Mouse (Mus musculus) right cerebral cortex, adult 18-20 months (tissue): ENCODE measurements around the gene Avl9.

Experiments used
- DNase-seq: peaks from one replicate; pipeline ENCODE4 v3.0.0; 2022; ENCODE audit warnings: mixed read lengths

Gene Avl9

DNA sequence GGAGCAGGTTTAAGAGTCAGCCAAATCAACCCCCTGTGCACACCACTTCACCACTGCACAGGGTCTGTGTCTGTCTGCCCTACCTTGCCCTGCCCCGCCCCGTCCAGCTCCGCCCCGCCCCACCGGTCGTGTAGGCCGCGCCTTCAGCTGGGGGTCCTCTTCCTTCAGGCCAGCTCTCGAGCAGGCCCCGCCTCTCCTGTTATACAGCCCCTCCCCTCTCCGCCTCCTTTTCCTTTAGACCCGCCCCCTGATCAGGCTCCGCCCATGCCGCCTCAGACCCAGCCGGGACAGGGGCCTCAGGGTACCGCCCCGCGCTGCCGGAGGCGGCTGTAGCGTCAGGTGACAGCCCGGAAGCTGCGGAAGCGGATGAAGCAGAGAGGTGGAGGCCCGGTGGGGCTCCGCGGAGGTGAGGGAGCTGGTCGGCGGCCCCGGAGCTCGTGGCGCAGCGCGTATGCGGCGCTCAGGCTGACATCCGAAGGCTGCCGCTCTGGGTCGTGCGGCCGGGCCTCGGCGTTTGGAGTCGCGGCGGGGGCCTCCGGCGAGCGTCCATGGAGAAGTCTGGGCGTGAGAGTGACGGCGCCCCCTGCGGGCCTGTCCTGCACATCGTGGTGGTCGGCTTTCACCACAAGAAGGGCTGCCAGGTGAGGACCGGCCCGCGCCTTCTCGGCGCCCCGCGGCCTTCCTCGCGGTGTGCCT is at the start of gene Avl9:
TSS of gene Avl9 (plus strand) at position 326 of the 696 bp plus-strand sequence.
- peak; percentile 97 for DNase-seq

DNA sequence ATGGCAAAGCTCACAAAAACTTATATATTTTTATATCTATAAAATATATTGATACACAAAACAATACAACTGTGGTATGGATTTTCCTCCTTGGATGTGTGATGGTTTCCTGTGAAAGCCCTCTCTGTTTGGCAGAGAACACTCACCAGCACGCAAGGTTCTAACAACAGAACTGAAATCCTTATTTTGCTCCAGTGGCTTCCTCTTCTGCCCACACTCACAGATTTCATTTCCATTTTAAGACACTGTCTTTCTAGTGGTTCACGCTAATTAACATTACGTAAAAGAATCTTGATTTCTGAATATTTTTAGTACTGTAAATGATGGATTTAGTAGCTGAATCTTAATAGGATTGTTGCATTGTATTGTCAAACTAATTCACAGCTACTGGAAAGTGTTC is 26.5 kb upstream of the Avl9 start:
- DNase-seq = no peak

DNA sequence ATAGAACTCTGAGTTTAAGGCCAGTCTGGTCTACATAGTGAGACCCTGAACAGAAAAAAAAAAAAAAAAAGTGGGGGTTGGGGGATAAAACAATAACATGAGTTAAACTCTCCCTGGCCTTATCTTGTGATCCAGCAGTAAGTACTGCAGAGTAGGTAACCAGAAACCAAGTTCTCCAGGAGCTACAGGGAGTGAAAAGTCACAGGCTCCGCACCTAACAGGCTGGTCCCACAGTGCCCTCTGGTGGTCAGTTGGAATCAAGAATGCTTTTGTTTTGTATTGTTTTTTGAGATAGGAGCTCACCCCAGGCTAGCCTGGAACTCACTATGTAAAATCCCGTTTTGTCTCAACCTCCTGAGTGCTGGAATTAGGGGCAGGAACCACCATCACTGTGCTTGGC is 23.5 kb upstream of the Avl9 start:
- DNase-seq = peak; percentile 74

DNA sequence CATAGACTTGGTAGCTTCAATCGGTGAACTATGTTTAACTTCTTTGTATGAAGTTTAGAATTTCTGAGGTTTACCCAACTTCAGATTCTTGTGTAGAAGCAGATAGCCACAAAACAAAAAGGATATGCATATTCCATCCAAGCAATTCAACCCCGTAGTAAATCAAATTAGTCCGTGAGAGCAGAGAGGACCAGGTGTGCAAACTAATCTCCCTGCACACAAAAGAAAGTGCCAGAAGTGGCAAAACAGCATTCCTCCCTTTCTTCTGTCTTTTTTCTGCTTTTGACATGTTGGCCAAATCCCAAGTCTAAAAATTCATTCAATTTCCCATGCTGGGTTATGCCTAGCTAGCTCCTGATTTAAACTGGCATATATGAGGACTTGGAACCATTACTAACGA is 22.3 kb upstream of the Avl9 start:
- DNase-seq = no peak

DNA sequence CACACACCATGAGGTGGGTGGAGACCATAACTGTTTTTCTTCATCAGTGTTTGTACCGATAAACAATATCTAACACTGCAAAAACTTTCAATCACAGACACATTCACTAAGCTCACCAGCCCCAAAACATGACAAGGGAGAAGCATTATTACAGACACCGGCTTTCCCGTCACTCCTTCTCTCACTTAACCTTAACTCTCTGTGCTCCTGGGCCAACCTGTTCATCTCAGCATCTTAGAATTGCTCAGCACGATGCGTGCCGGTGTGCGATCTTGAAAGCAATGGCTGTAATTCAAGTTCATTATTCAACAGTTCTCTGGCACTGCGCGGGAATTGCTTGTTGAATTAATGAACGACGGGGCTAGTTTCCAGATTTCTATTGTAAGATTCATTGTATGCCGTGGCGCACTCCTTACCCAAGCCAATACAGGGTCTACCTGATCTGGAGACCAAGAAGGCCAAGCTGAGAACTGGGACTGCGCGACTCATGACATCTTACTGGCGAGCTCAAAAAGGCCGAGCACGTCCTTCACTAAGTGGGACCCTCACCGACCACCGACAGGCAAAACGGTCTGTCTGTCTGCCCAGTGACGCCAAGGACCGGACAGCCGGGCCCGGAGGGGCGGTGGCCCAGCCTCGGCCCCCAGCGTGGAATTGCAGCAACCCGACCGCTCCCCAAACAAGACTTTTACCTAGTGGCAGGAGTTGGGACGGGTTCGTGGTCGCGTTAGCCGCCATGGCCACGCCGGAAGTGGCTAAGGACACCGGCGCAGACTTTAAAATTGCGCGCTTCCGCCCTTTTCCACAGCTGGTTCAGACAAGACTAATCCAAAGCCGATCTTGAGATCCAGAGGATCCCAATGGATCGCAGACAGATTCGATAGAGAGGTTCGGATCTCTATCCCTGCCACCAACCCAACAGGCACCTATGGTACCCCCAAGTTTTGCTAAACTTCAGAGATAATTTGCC is 10.5 kb upstream of the Avl9 start, which contains the start of gene Lsm5:
TSS of gene Lsm5 (minus strand) at position 780 of the 970 bp plus-strand sequence.
- DNase-seq = peak; percentile 87

DNA sequence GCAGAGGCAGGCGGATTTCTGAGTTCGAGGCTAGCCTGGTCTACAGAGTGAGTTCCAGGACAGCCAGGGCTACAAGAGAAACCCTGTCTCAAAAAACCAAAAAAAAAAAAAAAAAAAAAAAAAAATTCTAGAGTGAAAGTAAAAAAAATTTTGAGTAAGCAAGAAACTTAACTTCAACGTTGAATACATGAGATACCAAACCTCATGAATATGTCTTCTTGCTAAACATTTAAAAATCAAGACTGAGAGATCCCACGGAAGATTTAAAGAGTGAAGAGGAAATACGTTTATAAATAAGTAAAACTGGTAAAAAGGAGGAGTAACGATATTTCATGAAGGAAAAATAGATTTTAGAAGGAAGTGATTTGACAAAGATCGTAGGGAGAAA is 519 bp upstream of the Avl9 start:
- no peak for DNase-seq

DNA sequence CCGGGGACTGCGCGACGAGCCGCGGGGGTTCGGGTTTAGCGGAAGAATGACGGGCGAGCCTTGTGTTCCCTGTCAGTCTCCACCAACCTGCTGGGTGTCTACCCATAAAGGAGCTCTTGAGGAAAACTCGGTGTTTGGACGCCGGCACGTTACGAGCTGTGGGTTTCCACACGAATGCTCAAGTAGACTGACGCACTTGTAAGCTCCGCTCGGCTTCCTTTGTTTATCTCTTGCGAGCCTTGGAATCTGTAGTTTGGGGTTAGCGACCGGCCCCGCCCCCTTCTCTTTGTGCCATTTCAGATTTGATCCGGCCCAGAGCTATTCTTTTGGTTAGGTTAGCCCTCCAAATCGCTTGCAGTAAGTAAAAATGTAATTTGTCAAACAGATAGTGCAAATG is 569 bp downstream of the Avl9 start:
- no peak for DNase-seq

DNA sequence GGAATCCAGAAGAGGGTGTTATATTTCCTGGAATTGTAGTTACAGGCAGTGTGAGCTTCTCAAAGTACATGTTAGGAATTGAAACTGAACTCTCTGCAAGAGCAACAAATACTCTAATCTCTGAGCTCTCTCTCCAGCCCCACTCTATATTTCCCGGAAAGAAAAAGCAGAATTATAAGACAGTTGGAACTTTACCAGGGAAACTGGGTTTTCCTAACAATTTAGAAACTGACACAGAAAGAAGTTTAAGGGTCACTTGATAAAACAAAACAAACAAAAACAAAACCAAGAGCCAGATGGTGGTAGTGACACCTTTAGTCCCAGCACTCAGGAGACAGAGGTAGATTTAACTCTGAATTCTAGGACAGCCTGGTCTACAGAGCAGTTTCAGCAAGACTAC is 4.4 kb downstream of the Avl9 start:
- no peak for DNase-seq

DNA sequence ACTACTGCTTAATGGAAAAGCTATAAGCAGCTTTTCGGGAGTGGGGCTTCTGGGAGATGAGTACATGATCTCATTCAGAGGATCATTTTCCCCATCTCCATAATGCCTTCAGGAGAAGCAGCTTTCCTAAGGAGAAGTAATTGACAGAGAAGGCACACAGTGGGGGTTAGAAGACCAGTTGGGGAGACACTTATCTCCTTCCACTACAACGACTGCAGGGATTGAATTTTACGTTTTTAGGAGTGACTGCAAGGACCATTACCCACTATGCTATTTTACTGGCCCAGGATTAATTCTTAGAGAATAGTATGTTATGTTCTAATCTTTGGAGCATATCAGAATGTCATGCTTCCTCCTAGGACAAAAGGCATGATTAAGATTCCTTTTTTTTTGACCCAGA is 6.2 kb downstream of the Avl9 start:
- DNase-seq = no peak

DNA sequence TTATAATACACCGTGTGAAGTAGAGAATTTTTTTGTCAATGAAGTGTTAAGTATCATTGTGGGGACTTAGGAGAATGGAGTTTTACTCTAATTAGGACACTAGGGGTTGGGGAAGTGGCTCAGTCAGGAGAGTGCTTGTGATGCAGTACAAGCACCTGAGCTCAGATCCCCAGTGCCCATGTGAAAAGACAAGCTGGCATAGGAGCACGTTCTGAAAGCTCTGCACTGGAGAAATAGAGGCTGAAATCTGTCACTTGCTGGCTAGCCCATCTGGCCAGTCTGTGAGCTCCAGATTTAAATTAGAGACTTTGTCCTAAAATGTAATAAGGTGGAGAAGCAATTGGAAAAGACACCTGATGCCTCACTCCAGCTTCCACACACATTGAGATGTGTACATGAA is 17.8 kb downstream of the Avl9 start:
- DNase-seq = peak; percentile 7

DNA sequence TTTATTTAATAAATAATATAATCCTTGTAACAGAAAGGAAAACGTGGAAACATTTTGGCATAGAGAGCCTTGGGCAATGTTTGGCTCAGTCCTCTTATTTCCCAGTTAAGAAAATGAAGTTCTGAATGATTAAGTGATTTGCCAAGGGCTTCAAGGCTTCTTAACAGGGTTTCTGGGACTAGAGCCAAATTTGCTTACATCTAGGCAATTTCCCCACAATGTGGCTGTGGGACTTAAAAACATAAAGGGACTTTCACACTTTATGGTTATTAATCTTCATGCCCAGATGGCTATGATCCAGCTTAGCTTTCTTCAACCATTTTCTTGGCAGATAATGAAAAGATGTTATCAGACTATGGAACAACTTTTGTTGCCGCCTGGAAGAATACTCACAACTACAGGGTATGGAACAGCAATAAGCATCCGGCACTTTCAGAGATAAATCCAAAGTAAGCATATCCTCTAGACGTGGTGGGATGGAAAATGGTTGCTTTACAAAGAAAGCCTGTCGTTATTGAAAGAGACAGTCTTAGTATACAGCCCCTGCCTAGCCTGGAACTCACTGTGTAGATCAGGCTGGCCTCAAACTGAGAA is 31.3 kb downstream of the Avl9 start:
- DNase-seq = no peak

DNA sequence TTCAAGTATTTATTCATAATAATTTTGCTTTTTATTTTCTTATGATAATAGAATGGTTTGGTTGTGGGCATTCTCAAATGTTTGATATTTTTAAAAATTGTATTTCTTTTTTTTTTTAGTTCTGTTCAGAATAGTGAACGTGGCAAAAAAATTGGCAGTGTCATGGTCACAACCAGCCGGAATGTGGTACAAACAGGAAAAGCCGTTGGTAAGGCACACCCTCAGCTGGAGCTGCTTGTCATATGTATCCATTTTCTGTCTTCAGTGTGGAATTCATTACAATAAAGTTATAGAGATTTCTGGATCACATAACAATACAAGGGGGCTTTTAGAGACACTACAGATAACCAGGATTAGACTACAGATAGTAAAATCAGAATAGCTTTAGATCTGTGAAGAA is 39.0 kb downstream of the Avl9 start:
- DNase-seq = no peak

DNA sequence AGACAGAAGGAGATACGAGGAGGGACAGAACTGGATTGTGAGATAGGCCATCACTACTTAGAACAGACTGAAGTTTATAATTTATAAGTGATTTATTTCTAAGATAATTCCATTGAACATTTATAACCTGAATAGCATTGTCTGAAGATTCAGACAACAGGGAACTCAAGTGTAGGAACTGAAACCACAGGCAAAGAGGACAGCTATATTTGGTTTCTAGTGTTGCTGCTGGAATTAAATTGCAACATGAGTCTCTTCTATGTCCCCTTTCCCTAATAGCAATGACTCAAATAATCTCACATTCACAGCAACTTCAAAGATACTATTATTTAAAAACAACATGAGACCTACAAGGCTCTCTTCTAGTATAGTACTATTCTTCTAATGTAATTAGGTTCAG is 41.4 kb downstream of the Avl9 start:
- no peak for DNase-seq

DNA sequence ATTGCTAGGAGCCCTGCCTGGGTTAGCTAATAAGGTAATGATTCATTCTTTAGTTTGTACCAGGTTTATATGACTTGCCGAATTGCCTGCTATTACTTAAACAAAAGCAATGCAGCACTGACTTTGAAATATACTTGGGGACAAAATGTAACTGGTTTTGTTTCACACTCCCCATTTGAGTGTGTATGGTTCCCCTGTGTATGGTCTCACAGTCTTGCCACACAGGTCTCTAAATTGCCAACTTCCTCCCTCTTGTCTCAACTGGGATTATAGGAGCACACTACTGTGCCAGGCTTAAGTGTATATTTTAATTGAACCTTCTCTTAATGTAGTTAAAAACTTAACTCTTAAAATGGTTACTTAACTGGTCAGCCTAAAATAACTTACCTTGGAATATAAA is 44.6 kb downstream of the Avl9 start:
- DNase-seq = no peak

DNA sequence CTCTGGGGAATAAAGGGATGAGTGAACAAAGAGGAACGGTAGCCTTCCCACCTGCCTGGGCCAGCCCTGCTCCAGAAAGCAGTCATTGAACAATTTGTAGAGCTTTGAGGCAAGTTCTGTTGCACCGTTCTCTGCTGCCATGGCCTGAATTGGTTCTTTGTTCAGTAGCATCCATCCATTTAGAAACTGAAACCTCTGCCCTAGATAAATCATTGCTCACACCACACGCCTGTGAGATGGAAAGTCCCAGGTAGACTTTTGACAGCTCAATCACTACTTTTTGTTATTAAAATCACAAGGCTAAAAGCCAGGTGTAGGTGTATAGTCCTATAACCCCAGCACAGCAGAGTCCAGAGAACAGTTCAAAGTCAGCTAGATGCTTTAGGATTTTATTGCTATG is 50.6 kb downstream of the Avl9 start:
- DNase-seq = no peak

DNA sequence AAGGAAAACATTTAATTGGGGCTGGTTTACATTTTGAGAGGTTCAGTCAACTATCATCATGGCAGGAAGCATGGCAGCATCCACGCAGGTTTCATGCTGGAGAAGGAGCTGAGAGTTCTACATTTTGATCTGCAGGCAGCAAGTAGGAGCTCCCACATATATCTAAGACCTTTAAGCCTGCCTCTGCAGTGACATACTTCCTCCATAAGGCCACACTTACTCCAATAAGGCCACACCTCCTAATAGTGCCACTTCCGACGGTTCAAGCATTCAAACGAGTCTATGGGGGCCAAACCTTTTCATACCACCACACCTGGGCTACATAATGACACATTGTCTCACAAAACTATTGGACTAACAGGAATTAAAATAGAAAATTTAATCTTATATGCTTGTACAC is 51.0 kb downstream of the Avl9 start:
- no peak for DNase-seq

DNA sequence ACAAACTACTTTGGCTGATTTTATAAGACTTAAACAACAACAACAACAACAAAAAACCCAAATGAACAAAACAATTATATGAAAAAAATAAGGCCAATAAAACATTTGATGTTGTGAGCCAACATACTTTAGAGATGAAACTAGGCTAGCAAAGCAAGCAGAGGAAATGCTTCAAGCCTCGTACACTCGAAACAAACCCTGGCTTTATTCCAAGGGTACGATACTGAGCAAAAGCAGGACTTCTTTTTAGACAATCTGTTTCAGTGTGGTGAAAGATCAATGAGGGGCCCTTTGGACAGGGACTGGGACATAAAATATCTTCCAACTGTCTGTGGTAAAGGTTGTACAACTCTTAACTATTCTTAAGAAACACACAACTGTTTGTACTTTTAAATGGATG is 61.1 kb downstream of the Avl9 start:
- no peak for DNase-seq

DNA sequence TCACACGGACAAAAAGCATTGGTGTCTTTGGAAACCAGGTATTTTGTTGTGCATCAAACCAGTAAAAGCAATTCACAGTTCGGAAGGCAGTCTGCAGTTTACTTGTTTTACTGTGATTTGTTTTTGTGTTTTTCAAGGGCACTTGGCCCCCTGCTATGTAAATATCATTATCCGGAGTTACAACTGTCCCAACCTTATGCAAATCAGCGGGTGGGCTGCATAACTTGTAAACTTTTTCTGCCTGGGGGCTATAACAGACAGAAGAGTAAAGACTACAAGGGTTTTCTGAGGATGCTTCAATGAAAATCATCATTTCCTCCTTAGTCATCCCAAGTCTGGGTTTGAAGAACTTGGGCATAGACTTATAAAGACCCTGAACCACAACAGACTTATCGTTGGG is 64.9 kb downstream of the Avl9 start:
- DNase-seq = no peak

DNA sequence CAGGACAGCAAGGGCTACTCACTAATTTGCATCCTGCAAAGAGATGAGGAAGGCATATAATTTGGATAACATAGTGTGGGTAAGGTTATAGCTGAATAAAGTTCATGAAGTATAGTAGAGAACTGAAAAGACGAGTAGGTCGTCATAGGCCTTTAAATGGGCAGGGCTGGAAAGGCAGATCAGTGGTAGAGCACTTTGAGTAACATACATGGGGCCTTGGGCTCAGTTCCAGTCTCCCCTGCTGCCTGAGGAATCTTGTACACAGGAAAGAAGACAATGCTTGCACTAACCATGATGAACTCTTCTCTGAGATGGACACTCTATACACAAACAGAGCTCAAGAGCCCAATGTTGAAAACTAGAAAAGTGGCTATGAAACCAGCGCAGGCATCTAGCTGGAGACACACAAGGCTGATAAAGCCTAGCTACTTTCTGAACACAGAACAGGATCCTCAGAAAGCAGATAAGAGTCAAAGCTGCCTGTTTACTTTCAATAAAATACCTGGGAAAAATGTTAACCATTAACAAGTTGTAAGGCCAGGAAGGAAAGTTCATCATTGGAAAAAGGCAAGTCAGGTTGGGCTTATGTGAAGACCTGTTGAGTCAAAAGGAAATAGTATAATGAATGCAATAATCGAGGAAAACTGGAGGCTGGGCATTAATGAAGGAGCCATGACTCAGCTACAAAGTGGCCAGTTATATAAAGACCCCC is 69.0 kb downstream of the Avl9 start:
- no peak for DNase-seq

DNA sequence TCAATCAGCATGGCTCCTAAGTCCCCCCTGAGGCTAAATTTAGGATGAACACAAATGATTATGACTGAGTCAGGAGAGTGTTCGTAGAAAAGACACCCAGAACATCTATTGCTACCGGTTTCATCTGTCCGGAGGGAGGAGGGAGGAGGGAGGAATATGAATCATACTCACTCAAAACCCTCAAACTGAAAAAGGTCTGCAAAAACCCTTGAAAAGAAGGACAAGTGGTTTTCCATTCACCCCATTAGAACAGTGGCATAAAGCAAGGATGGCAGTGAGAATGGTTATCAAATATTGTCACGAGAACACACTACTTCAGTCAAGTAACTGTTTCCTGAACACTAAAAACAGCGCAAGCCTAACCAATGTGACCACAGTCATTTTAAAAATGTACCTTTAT is 70.4 kb downstream of the Avl9 start:
- no peak for DNase-seq

DNA sequence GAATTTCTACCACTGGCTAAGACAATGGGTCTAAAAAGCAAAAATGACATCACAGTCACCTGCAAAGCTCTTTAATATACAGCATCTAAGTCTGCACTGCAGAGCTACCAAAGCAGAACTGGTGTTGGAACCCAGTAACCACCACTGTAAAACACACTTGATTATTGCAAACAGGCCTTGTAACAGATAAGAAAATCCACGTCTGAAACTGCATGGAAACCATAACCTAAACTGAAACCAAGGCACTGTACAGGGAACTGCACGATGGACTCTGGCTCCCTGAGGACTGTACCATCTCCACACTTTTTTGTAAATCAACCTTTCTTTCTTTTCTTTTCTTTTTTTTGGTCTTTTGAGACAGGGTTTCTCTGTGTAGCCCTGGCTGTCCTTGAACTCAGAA is 73.0 kb downstream of the Avl9 start:
- DNase-seq = no peak

DNA sequence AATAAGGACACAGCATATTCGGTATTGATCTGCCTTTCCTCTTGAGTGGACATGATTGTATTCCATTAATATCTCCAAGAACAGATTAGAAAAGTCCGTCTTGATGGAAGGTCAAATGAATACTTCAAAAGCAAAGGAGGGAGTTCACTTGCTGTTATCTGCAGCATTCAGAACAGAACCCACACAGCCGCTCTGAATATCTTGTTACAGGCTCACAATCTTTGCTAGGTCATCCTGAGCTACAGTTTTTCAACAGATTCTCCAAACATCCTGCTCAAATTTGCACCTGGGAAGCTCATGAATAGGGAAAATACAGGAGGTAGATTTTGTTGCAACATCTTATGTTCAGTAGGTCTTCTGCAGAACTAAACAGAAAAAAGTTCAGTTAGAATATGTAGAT is 74.6 kb downstream of the Avl9 start:
- DNase-seq = no peak

DNA sequence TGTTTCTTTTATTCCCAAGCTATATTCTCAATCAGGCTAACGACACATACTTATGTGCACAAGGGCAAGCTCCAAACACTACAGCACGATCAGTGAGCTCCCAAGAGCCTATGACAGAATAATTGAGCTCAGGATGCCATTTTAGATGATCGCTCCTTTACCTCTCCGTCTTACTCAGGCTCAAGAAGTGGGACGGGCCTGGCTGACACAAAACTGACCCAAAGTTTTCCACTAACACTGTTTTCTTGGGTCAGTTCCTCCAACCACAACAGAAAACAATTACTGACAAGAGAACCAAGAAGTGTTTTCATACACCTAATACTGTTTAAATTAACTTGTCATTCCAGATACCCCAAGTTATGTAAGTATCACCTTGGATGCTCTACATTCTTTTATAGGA is 80.1 kb downstream of the Avl9 start:
- DNase-seq = no peak
